Mouse (Mus musculus) thymus, adult 18-20 months (tissue): ENCODE results near the gene Oxtr.
A peak's percentile ranks its signal among the peaks of the same experiment; 100 is the strongest.

Experiments
- DNase-seq, 2 experiments: peaks; one replicate each; pipeline ENCODE4 v3.0.0; 2022; ENCODE audit warnings: mixed read lengths in 2 of 2

Oxtr gene

DNA sequence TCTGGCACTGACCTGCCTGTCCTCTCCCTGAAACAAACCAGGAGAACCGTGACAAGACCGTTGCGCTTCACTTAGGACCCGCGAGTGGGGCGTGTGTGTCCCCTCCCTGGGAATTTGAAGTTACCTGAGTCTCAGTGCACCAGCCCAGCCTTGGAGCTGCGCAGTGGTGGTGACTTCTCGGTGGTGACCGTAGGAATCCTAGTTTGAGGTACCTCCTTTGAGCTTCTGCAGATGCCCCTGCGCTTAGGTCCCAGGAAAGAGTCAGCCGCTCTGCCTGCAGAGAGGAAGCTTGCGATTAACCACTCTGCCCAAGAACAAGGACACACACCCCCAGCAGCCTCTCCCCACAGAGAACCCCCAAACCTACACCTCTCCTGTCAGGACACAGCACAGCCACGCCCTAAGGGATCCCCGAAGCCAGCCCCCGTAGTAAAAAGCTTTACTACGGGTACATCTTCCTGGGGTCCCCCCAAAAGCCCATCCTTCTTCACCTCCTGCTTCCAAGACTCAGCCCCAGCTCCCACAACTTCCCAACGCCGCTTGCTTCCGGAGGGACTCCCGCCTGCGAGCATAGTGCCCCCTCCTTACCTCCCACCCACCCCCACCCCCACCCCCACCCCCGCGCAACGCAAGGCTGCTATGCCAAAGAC, at the start of gene Oxtr:
Oxtr (minus strand) TSS at position 34 of the 650 bp plus-strand sequence.
- no peak for DNase-seq

DNA sequence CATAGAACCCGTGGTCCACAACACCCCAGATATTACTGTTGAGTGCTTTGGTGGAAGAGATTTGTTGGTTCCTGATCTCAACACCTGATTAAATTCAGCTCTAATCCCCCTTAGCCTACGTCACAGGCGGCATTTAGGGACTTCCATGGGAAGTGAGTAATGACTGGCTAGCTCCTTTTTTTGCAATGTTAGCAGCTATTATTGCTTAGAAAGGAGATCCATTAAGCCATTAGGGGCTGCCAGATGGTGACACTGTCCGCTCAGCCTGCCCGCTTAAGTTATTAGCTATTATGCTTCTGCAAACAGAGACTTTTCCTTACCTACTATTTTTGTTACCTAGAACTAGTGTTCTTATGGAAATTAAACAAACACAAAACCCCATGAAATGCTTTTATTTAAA, 35.7 kb upstream of the Oxtr start:
- DNase-seq: no peak

DNA sequence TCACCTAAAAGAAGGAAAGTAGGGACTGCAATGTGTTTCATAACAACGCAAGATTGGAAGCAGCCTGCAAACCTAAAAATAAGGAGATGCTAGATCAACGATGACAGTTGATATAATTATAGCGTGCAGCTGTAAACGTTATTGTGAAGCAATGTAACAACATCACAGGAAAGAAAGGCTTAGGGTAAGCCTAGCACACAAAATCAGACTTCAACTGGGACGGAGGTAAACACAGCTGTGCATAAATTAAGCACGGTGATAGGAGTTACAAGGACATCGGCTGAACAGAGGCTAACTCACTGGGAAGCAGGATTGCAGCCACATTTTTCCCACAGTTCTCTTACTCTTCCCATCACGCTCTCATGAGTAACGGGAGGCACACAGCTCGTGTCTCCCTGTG, 34.7 kb upstream of the Oxtr start:
- no peak for DNase-seq

DNA sequence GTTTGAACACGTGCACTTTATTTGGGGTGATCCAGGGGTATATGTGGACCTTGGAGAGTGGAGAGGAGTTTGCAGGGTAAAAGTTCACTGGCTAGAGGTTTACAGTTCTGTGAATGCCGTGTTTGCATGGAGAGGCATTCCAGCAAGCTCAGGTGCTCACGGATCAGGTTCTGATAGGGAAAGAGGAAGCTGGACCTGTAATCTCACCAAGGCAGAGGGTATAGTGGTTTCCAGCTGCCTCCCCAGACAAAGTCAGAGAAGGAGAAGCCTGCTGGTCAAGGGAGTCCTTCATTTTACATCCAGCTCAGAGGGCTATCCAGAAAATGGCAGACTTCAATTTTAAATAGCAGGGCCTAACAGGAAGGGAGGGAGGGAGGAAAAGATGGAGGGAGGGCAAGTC, 28.2 kb upstream of the Oxtr start:
- no peak for DNase-seq

DNA sequence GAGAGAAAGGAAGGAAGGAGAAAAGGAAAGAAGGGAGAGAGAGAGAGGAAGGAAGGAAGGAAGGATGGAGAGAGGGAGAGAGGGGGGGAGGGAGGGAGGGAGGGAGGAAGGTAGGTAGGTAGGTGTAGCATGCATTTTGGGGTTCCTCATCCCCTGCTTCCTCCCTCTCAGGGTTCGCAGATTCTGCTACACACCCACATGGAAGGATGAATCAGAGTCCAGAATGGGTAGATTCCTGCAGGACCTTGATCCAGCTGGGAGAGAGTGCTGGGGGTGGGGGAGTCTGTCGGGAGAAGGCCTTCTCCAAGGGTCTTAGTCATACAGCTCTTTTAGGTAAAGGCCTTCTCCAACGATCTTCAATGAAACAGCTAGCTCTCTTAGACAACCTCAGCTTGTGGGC, 27.8 kb upstream of the Oxtr start:
- DNase-seq: no peak

DNA sequence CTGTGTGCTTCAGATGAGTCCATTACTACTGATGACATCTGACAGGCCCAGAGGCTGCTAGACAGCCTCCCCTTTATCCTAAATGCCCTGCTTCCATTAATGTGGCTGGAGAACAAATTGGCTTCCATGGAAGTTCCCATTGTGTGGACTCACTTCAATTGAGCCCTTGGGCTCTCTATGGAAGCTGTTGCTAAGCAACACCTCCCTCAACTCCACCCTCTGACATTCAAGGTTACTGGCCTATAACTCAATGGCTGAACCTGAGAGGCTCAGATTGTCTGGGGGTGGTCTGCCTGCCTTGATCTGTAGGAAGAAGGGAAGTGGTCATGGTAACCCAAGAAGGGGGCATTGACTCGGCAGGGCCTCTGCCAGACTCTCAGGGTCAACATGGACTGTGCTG, 26.8 kb upstream of the Oxtr start:
- no peak for DNase-seq

DNA sequence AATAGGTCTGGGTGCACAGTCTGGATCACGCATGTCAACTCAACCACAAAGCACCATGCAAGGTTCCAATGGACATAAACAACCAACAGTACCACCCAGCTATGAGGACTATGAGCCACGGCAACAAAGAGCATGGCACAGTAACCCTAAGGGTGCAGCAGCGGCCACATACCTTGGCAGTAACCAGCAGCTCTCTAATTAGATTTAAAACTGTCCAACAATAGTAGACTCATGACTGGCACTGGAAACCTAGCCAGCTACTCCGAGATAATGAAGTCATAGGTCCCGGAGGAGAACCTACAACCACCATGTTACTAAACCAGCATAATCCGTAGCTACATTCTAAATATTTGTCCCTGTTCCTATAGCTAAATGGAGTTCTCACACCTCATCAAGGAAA, 24.8 kb upstream of the Oxtr start:
- no peak for DNase-seq

DNA sequence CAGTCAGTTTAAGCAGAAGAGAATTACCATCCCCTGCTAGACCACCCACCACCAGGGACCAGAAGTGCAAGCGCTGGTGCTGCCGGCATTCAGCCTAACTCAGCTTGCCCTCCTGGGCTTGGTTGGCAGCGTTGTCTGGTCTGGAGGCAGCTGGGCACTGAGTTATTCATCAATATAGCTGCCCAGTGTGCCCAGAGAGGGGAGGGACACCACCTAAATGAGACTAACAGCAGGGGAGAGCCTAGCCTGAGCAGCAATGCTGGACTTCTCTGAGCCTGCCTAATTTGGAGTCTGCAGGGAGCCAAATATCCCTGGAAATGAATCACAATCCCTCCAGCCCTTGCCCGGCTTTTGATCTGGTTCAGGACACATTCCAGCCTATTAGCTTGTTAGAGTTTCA, 20.6 kb upstream of the Oxtr start:
- no peak for DNase-seq

DNA sequence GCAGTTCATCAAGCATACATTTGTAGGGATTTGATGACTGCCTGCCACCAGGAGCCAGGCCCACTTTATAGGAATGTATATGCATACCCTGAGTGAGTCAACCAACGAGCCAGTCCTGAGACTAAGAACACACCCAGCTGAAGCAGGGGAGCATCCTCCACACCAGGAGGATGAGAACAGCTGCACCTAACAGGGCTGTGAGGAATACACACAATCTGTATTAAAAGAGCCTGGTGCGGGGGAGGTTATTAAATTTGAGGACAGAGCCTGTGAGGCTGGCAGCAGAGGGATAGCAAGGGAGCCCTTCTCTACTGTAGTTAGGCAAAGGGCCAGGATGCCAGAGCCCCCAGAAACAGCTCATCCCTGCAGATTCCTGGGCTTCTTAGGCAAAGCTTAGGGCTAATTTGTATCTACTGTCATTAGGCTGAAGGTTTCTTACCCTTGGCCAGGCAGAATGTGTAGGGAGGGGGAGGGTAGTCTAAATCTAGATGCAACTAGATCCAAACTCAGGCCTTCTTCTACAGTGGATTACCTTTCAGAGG, 19.9 kb upstream of the Oxtr start:
- no peak for DNase-seq

DNA sequence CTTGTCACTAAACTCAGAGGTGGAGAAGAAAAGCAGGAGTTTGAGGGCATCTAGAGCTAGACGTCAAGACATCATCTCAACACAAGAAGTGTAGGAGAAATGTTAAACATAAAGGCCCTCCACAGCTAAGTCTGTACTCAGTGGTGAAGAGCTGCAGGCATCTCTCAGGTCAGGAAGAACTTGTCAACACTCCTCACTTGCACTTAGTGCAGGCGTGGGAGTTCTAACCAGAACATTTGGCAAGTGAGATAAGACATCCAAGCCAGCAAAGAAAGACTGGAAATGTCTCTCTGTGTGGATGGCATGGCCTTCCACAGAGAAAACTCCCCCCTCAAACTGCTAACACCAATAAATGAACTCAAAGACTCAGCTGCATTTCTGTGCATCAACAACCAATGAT, 17.9 kb upstream of the Oxtr start:
- DNase-seq: no peak

DNA sequence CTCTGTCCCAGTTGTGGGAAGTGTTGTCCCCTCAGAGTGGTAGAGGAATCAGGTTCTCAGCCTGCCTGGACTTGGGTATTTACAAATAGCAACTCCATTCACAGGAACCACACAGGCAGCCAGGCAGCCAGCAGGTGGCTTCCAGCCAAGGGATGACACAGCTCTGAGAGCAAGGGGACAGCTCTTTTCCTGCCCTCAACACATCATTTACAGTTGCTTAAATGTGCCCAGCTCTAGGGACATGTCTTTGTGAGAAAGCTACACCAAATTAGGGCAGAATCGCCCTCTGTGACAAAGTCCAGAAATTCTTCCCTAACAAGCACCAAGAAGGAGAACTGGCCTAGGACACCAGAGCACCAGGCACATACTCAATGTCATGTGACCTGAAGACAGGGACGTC, 11.4 kb upstream of the Oxtr start:
- DNase-seq: no peak

DNA sequence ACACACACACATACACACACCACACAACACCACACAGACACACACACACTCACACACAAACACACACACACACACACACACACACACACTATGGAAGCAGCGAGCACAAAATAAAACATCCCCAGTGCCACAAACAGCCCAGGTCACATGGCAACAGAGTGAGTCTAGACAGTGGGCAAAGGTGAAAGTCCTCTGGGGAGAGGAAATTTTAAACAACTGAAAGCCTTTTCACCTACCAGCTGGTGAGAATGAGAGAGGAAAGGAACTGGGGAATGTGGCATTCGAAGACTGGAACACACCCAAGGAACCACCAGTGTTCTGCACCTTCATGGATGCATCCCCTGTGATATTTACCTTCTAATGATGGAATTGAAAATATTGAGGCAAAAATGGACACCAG, 9.7 kb upstream of the Oxtr start:
- no peak for DNase-seq

DNA sequence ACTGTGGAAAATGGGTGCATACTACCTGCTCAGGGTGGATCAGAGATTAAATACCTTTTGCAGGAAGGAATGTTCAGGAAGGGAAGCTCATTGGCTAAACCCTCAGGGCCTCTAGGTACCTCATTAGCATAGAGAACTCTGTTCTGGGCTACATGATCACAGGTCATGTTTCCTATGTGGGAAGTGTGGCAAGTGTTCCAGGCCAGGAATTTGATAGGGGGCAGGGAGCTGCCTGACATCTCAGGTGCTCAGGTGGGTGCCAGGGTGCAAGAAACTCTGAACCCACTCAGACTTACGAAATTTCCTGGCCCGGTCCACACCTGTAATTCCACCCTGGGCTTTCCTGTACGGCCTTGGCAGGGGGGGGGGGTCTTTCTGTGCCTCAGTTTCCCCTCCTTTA, 9.0 kb upstream of the Oxtr start:
- DNase-seq: no peak

DNA sequence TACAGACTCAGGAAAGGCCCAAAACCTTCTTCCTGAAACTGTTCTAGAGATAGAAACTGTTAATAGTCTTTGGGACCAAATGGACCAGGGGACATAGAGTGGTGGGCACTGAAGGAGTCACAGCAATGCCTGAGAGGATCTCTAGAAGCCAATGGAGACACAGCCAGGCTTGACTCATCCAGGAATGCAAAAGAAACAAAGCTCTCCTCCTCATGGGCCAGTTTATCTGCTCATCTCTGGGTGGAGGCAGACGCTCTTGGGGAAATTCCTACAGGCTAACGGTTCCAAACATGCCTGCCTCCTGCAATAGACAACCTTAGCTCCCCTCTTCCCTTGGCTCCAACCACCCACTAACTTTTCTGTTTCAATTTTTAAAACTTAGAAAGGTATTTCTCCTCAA, 7.7 kb upstream of the Oxtr start:
- no peak for DNase-seq

DNA sequence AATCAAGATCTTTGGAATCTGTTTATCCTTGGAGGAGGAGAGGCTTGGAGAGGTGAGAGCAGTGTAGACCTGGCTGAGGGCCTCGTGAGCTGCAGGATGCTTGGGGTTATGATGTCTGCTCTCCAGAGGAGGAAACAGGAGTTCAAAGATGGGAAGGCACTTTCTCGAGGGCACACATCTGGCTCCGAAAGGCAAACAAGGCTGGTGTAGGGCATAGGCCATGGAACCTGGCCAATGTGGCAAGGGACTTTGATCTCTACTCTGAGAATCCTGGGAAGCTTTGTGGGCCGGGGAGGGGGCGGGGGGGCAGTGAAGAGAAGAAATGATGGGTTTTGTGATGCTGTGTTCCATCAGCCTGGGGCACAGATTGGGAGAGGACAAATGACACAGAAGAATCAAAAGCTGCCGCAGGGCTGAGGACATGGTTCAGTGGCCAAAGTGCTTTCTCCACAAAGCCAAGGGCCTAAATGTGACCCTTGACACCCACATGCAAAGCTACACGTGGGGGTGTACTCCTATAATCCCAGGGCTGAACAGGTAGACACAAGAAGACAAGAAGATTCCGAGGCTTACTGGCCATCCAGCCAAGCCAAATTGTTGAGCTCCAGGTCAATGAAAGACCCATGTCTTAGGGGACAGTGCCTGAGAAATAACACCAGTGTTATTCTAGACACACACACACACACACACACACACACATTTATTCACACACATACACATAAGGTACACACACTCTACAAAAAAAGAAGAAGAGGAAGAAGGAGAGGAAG, 6.7 kb upstream of the Oxtr start:
- no peak for DNase-seq

DNA sequence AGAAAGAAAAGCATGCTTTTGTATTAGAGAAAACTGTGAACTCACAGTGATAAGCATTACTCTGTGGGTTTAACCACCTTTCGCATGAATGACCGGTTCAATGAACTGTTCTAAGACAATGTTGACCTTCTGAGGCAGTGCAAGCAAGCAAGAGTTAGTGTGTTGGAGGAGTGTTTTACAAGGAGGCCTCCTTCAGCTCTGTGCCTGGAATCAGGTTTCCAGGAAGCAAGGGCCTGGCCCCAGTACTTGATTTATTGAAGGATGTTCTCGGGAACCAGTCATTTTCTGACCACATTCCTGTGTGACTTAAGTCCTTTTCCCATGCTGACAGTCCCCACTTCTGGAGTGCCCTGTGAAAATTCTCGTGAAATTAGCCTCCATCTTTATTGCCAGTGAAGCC, 5.5 kb upstream of the Oxtr start:
- no peak for DNase-seq

DNA sequence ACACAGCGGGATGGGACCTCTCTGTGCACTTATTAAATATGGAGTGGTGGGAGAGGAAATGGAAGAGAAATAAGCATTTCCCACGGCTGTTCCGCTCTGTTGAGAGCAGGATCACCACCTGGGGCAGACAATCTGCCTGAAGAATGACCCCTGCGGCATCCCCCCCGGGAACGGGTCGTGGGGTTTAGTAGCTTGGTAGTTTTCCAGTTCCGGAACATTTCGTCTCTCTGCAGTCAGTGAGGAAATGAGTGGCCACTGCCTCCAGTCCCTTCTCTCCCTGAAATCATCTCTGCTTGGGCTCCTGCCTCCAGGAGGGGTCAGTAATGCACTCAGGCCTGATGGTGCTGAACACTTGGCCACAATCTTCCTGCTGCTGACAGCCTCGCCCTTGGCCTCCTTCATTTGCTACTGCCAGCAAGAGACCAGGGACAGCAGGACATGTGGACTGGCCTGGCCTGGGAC, 4.9 kb upstream of the Oxtr start:
- DNase-seq: no peak

DNA sequence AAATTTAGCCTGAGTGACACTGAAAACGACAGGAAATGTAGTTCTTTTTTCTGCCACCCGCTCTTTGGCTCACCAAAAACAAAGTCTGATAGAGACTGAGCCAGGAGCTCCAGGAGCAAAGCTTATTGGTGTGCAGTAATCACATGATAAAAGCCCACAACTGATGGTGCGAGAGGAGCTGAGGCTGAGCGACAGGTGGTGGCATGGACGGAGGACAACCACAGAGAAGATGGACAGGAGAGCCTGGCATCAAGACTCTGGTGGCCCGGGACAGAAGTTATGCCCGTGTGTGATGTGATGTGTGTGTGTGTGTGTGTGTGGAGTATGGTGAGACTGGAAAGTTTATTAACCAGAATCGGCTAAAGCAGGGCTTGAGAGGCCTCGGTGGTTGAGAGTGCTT, 3.6 kb upstream of the Oxtr start:
- DNase-seq: no peak

DNA sequence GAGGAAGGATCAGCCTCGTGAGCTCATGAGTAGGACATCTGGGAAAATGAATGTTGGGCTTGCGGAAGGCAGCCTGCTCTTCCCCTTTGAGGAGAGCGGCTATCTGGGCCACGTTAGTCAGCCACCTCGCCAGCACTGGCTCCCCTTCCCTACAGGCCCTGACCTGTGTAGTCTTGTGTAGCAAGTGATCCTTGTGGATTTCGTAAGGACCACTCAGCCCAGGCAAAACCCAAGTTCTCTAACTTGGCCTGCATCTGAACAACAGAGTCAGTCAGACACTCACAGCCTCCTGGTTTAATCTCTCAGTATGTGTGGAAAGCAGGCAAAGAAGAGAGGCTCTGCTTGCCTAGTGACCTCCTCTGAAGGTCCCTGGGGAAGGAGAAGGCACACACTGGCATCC, 2.9 kb upstream of the Oxtr start:
- no peak for DNase-seq

DNA sequence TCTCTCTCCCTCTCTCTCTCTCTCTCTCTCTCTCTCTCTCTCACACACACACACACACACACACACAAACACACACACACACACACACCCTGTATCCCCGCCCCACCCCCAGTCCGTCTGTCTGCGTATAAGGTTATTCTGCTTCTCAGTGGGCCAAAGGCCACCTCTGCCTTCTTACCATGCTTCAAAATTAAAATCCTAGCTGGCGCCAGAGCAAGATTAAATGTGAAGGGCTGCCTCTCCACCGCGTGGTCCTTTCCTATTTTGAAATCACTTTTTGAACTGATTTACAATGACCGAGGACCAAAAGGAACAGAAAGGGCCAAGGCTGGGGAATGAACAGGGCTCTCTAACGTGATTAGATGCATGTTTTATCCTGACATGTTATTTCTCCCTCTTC, 1.8 kb upstream of the Oxtr start:
- DNase-seq: no peak

DNA sequence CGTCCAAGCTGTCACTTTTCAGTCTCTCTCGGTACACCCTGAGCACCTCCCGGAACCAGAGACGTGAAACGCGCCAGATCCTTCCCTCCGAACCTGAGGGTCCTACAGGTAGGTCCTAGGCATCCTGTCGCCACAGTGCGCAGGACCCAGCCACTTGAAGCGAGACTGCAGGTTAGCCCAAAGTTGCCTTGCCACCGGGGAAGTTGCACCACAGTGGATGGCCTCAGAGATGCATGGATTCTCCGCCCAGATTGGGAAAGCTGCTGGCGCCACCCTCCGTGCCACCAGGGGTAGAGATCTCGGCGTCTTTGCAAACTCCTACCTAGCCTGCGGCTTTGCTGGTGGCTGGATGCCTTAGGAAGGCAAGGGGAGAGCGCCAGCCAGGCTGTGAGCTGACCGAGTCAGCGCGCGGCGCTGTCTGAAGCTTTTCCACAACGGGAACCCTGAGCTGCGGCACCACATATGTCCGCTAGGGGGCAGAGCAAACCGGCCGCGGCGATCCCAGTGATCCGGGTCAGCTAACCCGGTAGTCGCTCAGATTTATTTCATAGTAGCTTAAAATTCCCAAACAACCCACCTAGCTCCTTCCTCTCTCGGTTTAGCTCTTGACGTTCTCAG, 991 bp upstream of the Oxtr start:
- peak; percentile 25 to 52 for DNase-seq

DNA sequence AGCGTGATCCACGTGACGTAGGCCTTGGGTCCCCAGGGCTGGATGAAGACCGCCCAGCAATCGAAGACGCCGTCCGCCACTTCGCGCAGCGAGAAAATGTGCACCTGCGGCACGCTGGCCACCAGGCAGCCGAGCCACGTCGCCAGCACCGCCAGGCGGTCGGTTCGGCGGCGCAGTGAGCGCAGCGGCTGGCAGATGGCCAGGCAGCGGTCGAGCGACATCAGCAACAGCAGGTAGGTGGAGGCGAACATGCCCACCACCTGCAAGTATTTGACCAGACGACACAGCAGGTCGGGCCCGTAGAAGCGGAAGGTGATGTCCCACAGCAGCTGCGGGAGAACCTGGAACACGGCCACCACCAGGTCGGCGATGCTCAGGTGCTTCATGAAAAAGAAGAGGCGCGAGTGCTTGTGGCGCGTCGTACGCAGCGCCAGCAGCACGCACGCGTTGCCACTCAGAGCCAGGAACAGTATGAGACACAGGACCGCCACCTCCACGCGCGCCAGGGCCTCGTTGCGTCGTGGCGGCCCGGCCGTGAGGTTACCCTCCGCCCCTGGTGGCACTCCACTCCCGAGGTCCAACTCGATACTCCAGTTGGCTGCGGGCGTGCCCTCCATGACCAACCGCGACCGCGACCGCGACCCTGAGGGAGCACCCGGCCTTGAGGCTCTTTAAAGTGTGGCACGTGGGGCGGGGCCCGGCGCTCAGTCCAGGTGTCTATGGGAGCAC, 398 bp downstream of the Oxtr start:
- no peak for DNase-seq

DNA sequence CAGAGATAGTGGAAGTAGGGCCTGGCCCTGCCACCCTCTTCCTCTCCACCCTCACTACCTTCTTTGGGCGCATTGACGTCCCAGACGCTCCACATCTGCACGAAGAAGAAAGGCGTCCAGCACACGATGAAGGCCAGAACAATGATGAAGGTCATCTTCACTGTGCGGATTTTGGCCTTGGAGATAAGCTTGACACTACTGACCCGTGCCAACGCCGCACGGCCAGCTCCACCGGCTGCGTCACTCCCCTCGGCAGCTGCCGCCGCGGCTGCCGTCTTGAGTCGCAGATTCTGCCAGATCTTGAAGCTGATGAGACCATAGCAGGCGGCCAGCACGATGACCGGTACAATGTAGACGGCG, 942 bp downstream of the Oxtr start:
- DNase-seq: no peak

DNA sequence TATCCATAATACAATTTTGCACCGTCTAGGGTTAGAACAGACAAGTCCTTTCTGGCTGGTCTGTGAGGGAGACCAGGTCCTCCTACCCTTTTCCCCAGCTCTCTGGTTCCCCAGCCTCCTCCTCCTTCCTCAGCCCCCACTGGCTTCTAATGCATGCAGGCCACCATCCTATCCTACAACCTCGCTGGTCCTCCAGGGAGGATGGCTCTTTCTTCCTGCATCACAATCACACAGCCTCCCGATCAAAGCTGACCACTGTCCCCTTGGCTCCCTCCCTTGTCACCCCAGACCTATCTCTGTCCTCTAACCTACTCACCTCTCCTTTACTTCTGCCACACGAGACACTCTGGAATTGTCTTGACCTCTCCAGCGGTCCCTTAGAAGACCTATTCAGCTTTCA, 1.8 kb downstream of the Oxtr start:
- no peak for DNase-seq
